Mouse (Mus musculus): ENCODE data around the gene Tchhl1.

- TF ChIP-seq MYOG (IDR thresholded peaks at IDR 0.05; ENCODE audit: control insufficient read depth, extremely low read depth, insufficient read length) = no peak
- TF ChIP-seq CTCF (IDR thresholded peaks at IDR 0.05; ENCODE audit: control insufficient read depth, insufficient read depth, insufficient read length) = no peak
These were observed 42.5 kb downstream of the Tchhl1 start for GRCm38 (mm10) chr3:93511036-93511435.
